Mouse (Mus musculus) hindbrain, embryonic 15.5 days (tissue): ENCODE data around the gene Itgb6. TPM values are rescaled to one million over a fixed set of nuclear protein-coding genes. Genes with fewer than 3 reads are reported as not detected.

Experiments
- ATAC-seq: fragments of 200-750 bp; cut with Nextera tagmentation; 2 replicates; pipeline ENCODE4 v1.8.0; 2017; ENCODE audit warnings: low read depth, moderate number of reproducible peaks, moderate TSS enrichment; ENCODE audit not compliant: low FRiP score
- H3K27ac ChIP-seq: fragments of 300-500 bp; sonication (generic); replicated peaks from 2 replicates; pipeline ENCODE4 v1.5.1; 2015; ENCODE audit warnings: mild to moderate bottlenecking, inconsistent platforms
- H3K27me3 ChIP-seq: fragments of 300-500 bp; sonication (generic); 2 replicates; pipeline ENCODE4 v1.6.1; 2015; ENCODE audit warnings: control low read depth, inconsistent platforms
- H3K36me3 ChIP-seq: fragments of 300-500 bp; sonication (generic); 2 replicates; pipeline ENCODE4 v1.6.1; 2015; ENCODE audit warnings: control low read depth, inconsistent platforms
- H3K4me1 ChIP-seq: fragments of 300-500 bp; sonication (generic); replicated peaks from 2 replicates; pipeline ENCODE4 v1.6.1; 2015; ENCODE audit warnings: control low read depth, inconsistent platforms
- H3K4me2 ChIP-seq: fragments of 300-500 bp; sonication (generic); 2 replicates; pipeline ENCODE4 v1.6.1; 2015; ENCODE audit warnings: moderate library complexity, mild to moderate bottlenecking, inconsistent platforms
- H3K4me3 ChIP-seq: fragments of 300-500 bp; sonication (generic); 2 replicates; pipeline ENCODE4 v1.5.1; 2015; ENCODE audit warnings: mild to moderate bottlenecking, inconsistent platforms
- H3K9ac ChIP-seq: fragments of 300-500 bp; sonication (generic); 2 replicates; pipeline ENCODE4 v1.6.1; 2015; ENCODE audit warnings: inconsistent platforms
- H3K9me3 ChIP-seq: fragments of 300-500 bp; sonication (generic); 2 replicates; pipeline ENCODE4 v1.6.1; 2016; ENCODE audit warnings: control low read depth, inconsistent platforms
- WGBS: fragments of 180-500 bp; shearing (Covaris S2); methylation state at CpG from one replicate; pipeline ENCODE4 v1.1.7; 2015; 5-methylcytosine and 5-hydroxymethylcytosine counted together
- polyA plus RNA-seq: library from polyadenylated mRNA; unstranded; fragments of >200 nt; fragmentation: Nextera tagmentation; extraction: Ambion mirVana; gene quantifications from 2 replicates; pipeline ENCODE4 v1.2.1, GENCODE M21; 2015

The Itgb6 gene
- polyA plus RNA-seq, 1 experiment from 2014 or later, result not detected

DNA sequence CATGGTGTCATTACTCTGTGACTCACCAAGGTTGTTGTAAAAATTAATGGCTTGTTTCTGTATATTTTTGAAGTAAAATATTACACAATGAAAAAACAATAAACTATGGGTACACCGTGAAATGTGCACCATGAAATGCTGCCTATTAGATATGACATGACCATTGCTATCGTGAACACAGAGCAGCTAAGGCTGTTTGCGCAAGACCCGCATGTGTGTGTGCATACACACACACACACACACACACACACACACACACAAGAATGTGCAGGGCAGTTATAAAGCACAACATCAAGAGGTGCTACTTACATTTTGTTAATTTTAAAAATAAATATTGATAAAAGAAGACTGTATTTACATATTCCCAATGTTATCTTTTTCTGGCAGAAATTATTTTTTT lies 62.5 kb downstream of the Itgb6 start:
- no peak for ATAC-seq
- H3K27ac ChIP-seq, result no peak overlapping the region
- H3K36me3 ChIP-seq, result no peaks in the 10 kb centered on the region
- H3K27me3 ChIP-seq, result no peaks in the 10 kb centered on the region
- no peak overlapping the region for H3K9ac ChIP-seq
- 89% methylated on average over 4 of the region's 4 CpGs for WGBS
- H3K4me1 ChIP-seq, result no peaks in the 10 kb centered on the region
- H3K4me3 ChIP-seq, result no peak overlapping the region
- H3K4me2 ChIP-seq, result no peak overlapping the region
- H3K9me3 ChIP-seq, result no peaks in the 10 kb centered on the region

DNA sequence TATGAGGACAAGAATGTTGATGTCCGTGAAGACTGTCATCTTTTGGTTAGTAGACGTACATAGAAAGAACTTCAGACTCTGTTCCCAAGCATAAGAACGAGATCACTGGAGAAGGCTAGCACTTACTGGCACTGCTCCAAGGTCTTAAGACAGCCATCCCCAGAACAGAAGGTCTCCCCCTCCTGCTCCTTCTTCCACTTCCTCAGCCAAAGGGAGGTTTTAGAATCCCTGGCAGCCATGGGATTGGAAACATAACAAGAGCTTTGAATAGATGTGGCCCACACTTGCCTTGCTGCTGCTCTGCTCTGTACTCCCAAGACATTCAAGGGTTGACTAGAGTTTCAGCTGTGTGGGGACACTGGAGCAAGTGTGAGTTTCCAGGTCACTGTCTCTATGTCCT lies 63.5 kb downstream of the Itgb6 start:
- no peaks in the 10 kb centered on the region for H3K36me3 ChIP-seq
- no peaks in the 10 kb centered on the region for H3K4me1 ChIP-seq
- no peak for ATAC-seq
- no peak overlapping the region for H3K4me2 ChIP-seq
- no peaks in the 10 kb centered on the region for H3K27me3 ChIP-seq
- no peak overlapping the region for H3K4me3 ChIP-seq
- no peak overlapping the region for H3K27ac ChIP-seq
- WGBS, result 88% methylated on average over 3 of the region's 3 CpGs
- H3K9me3 ChIP-seq, result no peaks in the 10 kb centered on the region
- H3K9ac ChIP-seq, result no peak overlapping the region

DNA sequence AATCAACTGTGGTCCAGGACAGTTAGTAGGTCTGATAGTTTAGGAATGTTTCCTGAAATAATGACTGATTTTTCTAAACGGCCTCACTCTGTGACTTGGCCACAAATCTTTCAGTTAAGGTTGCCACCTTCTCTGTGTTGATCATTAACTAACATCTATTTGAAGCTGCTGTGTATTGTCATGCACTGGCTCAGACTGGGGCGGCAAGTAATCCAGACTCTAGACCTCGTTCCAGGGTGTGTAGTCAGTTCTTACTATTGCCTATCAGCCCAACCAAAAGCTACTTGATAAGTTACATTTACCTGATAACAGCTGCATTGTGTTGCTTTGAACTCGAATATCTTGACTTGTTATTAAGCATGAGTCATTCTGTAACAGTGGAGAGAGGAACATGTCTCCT lies 67.6 kb downstream of the Itgb6 start:
- H3K27me3 ChIP-seq, result no peaks in the 10 kb centered on the region
- no peaks in the 10 kb centered on the region for H3K4me1 ChIP-seq
- no peaks in the 10 kb centered on the region for H3K36me3 ChIP-seq
- H3K4me3 ChIP-seq, result no peak overlapping the region
- H3K27ac ChIP-seq, result no peak overlapping the region
- H3K9ac ChIP-seq, result no peak overlapping the region
- no peak overlapping the region for H3K4me2 ChIP-seq
- no peaks in the 10 kb centered on the region for H3K9me3 ChIP-seq
- 57% methylated on average over 4 of the region's 4 CpGs for WGBS
- no peak for ATAC-seq

DNA sequence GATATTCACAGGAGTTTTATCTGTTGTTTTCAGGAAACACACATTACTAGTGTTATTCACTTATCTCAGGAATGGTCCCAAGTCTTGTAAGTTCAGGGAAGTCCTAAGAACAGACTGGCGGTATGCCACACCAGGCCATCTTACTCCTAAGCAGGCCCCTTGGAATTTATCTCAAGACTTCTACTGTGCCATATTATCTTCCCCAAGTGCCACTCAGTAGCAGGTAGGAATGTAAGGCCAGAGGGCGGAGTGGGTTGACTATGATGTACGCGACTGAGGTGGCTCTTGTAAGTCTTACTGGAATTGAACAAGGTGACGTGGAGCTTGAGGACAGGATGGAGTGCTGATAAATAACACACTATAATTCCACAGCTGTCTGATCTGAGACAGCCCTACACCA lies 72.3 kb downstream of the Itgb6 start:
- 96% methylated on average over 5 of the region's 5 CpGs for WGBS
- Histone ChIP-seq H3K4me1 (0 out of 2 replicates have a peak, but pooled peaks cover 8% of the 10 kb centered on the region), H3K4me2 (no peak overlapping the region), H3K9ac (no peak overlapping the region), H3K27me3 (no peaks in the 10 kb centered on the region), H3K36me3 (no peaks in the 10 kb centered on the region), H3K9me3 (no peaks in the 10 kb centered on the region), H3K4me3 (no peak overlapping the region), H3K27ac (no peak overlapping the region)
- ATAC-seq, result no peak

DNA sequence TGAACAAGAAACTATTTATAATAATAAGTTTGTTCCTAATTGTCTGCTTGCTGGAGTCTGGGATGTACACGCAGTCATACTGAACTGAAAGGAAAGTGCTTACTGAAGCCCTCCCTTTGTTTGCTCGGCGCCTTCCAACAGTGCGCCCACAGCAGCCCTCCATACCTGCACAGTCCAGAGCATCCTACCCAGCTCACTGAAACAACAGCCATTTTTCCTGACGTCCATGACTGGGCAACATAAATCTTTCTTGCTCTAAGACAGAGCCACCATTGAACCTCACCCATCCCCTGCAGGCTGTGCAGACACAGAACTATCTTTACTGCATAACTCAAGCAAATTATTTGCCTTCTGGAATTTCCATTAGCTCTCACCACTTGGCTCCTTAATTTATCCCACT lies 74.8 kb downstream of the Itgb6 start:
- no peak; the same call in 1 of the 2 replicates for ATAC-seq
- Histone ChIP-seq H3K9ac (no peak overlapping the region), H3K4me3 (no peak overlapping the region), H3K27me3 (no peaks in the 10 kb centered on the region), H3K4me1 (0 out of 2 replicates have a peak, but pooled peaks cover 8% of the 10 kb centered on the region), H3K27ac (no peak overlapping the region), H3K4me2 (no peak overlapping the region), H3K36me3 (no peaks in the 10 kb centered on the region), H3K9me3 (no peaks in the 10 kb centered on the region)
- WGBS, result 57% methylated on average over 5 of the region's 5 CpGs

DNA sequence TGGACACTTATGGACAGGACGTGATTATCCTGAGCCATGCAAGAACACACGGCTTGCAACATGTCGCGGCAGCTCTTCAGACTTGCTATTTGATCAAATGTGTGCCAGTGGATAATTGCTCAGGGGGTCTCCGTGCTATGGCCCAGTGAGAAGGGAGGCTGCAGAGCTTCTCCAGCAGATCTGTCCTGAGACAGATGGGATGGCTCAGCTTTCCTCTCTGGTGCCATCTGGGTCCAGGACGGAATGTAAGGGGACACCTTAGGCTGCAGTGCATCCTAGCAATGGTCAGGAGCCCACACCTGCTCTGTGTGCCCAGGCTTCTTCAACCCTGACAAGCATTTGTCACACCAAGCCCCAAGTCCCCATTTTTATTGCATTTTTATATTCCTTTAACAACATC lies 75.9 kb downstream of the Itgb6 start:
- Histone ChIP-seq H3K9me3 (no peaks in the 10 kb centered on the region), H3K27me3 (no peaks in the 10 kb centered on the region), H3K4me1 (0 out of 2 replicates have a peak, but pooled peaks cover 8% of the 10 kb centered on the region), H3K27ac (no peak overlapping the region), H3K36me3 (no peaks in the 10 kb centered on the region), H3K4me3 (no peak overlapping the region), H3K4me2 (no peak overlapping the region), H3K9ac (no peak overlapping the region)
- 80% methylated on average over 6 of the region's 6 CpGs for WGBS
- no peak for ATAC-seq

DNA sequence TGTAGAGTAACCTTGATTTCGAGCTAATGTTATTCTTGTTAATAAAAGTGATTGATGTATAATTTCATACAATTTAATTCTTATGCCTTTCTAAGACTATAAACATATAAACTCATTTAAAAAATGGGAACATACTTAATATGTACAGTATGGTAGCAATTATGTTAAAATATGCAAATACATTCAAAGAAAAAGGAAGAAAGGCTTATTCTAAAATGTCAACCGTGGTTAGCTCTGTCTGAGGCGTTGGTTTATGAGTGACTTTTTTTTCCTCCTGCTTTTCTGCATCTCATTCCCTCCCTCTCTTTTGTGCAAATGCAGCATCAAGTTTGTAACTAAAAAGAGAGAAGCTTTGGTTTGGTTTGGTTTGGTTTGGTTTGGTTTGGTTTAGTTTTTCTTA lies 79.0 kb downstream of the Itgb6 start:
- Histone ChIP-seq H3K27me3 (no peaks in the 10 kb centered on the region), H3K4me2 (no peak overlapping the region), H3K9ac (no peak overlapping the region), H3K9me3 (no peaks in the 10 kb centered on the region), H3K4me1 (0 out of 2 replicates have a peak, but pooled peaks cover 8% of the 10 kb centered on the region), H3K4me3 (no peak overlapping the region), H3K27ac (no peak overlapping the region), H3K36me3 (no peaks in the 10 kb centered on the region)
- 64% methylated on average over 3 of the region's 3 CpGs for WGBS
- ATAC-seq, result no peak

DNA sequence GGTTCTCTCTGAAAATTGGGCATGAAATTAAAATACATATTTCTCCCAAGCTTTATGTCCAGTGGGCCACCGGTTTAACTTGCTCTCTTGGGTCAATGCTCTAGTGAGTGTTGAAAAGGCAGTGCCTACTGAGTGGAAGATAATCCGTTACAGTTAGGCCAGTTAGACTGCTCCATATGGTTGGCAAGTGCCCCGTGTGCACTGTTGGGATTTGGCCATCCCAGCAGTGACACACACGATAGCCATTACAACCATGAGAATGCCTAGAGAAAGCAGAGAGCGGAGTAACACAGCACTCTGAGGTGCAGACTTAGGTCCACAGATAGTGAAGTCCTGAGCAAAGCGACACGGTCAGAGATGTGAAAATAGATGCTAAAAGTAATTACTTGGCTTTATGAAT lies 79.8 kb downstream of the Itgb6 start:
- 0 out of 2 replicates have a peak, but pooled peaks cover 5% of the 10 kb centered on the region for H3K4me1 ChIP-seq
- 77% methylated on average over 7 of the region's 7 CpGs for WGBS
- H3K9me3 ChIP-seq, result no peaks in the 10 kb centered on the region
- H3K4me2 ChIP-seq, result no peak overlapping the region
- H3K36me3 ChIP-seq, result no peaks in the 10 kb centered on the region
- no peak overlapping the region for H3K4me3 ChIP-seq
- H3K9ac ChIP-seq, result no peak overlapping the region
- H3K27ac ChIP-seq, result no peak overlapping the region
- ATAC-seq, result no peak
- H3K27me3 ChIP-seq, result no peaks in the 10 kb centered on the region

DNA sequence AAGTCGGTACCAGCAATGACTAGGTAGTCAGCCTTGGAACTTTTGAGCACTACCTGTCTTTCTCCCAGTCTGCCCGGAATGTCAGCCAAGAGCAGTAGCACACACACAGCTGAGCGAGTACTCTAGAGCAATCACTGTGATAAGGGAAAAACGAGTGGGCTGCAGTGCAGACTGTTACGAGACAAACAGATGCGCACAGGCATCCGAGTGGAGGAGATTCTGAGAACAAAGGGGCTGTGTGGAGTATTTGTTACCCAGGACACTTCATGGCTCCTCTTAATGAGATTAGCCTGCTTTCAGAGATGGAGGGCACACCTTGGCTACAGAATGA lies 82.1 kb downstream of the Itgb6 start:
- ATAC-seq, result no peak
- H3K4me3 ChIP-seq, result no peak overlapping the region
- H3K36me3 ChIP-seq, result no peaks in the 10 kb centered on the region
- WGBS, result 49% methylated on average over 7 of the region's 7 CpGs
- peaks cover 12% of the 10 kb centered on the region for H3K4me1 ChIP-seq
- no peak overlapping the region for H3K4me2 ChIP-seq
- no peaks in the 10 kb centered on the region for H3K9me3 ChIP-seq
- no peaks in the 10 kb centered on the region for H3K27me3 ChIP-seq
- no peak overlapping the region for H3K27ac ChIP-seq
- no peak overlapping the region for H3K9ac ChIP-seq

DNA sequence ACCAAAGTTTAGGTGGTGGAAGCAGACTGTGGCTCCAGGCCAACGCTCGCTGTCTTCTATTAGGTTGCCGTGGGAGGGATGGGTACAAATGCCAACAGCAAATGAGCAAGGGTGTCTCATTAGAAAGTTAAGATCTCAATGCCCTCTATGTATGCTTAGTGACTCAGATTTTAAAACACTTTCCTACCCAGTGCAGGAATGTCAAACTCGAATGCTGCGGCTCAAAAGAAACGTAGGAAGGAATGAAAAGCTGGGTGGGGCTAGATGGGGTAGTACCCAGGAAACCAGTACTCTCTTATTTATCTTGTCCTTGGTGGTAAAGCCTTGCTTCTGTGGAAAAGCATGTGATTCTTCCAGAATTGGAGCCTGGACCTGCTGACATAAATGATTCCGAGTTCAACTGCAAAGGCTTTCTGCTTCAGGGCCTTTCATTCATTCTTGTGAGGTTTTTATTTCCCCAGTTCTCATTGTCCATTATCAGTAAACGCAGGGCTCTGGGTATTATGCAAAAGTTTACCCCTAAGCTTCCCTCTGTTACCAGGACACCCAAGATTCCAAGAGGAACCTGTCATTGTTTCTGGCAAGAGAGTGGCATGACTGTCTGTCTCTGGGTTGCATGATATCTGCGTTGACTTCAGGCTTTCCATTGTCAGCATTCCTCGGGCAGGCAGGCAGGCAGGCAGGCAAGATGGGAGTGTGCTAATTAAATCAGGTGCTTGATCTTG lies 82.7 kb downstream of the Itgb6 start:
- no peak for ATAC-seq
- Histone ChIP-seq H3K9me3 (no peaks in the 10 kb centered on the region), H3K36me3 (no peaks in the 10 kb centered on the region), H3K9ac (no peak overlapping the region), H3K27me3 (no peaks in the 10 kb centered on the region), H3K4me3 (no peak overlapping the region), H3K4me2 (no peak overlapping the region), H3K27ac (no peak overlapping the region), H3K4me1 (peaks cover 12% of the 10 kb centered on the region)
- 71% methylated on average over 10 of the region's 10 CpGs for WGBS

DNA sequence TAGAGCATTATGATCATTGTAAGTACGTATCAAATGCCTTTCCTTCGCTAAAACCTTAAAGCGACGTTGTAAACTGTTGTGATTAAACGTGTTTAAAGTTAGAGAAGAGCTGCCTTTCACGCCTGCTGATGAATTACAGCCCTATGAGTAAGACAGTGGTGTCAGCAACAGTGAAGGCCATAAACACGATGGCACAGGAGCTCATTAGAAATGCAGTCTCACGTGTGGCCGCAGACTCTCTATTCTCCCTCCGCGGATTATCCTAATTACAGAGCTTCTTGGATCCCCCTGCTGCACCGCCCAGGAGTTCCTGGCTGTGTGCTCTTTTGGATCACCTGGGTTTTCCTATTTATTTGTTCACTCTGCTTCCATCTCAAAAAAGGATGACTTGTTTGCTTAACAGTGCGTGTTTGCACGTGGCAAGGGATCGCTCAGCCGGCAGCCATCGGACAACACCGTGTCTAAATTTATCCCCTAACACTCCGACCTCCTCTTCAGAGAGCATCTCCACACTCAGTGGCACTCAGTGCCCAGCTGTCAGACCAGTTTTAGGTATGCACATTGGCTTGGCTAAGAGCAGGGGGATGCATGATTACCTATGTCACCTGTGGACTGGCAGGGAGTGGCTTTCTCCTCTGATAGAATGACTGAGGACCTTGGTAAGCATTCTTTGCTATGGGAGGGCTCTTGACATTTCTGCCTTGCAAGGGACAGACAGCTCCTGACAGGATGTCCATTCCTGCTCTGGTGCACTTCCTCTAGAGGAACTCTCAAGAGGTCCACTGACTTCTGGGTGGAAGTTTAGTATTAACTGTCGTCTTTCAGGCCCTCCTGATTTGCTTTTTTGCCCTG lies 85.3 kb downstream of the Itgb6 start:
- no peaks in the 10 kb centered on the region for H3K9me3 ChIP-seq
- no peaks in the 10 kb centered on the region for H3K36me3 ChIP-seq
- H3K4me1 ChIP-seq, result peaks cover 12% of the 10 kb centered on the region
- no peak overlapping the region for H3K4me3 ChIP-seq
- no peak overlapping the region for H3K9ac ChIP-seq
- H3K4me2 ChIP-seq, result no peak overlapping the region
- 58% methylated on average over 20 of the region's 20 CpGs for WGBS
- ATAC-seq, result no peak
- no peaks in the 10 kb centered on the region for H3K27me3 ChIP-seq
- H3K27ac ChIP-seq, result no peak overlapping the region

DNA sequence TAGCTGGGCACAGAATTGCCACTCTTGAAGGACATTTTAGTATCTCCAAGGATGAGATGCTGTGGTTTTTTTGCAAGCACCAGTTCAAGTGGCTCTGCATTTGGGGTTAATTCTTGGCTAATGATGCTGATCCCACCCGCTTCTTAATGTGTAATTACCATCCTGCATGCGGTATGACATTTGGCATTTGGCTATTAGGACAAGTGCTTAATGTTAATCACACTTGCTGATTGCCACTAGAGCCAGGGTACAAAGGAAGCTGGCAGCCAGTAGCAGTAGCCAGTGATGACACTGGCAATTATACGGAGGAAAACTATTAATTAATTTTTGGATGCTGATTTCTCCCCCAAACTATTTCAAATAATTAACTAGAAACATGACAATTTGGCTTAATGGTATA lies 86.0 kb downstream of the Itgb6 start:
- 41% methylated on average over 3 of the region's 3 CpGs for WGBS
- Histone ChIP-seq H3K36me3 (no peaks in the 10 kb centered on the region), H3K9me3 (no peaks in the 10 kb centered on the region), H3K4me1 (peaks cover 12% of the 10 kb centered on the region), H3K9ac (no peak overlapping the region), H3K27ac (no peak overlapping the region), H3K27me3 (no peaks in the 10 kb centered on the region), H3K4me2 (no peak overlapping the region), H3K4me3 (no peak overlapping the region)
- ATAC-seq, result no peak
